Mouse (Mus musculus) forebrain, postnatal 0 days (tissue): ENCODE measurements around the gene Catsperz. TPM values are rescaled to one million over a fixed set of nuclear protein-coding genes. Genes with fewer than 3 reads are reported as not detected.
A peak's percentile ranks its signal among the peaks of the same experiment; 100 is the strongest.

Source experiments
- ATAC-seq: fragments of 200-750 bp; cut with Nextera tagmentation; 2 replicates; pipeline ENCODE4 v1.8.0; 2017; ENCODE audit warnings: mild to moderate bottlenecking, moderate library complexity
- DNase-seq: peaks from one replicate; pipeline ENCODE4 v3.0.0-alpha.2; 2015
- H3K27ac ChIP-seq: fragments of 300-500 bp; sonication (generic); 2 replicates; pipeline ENCODE4 v1.5.1; 2014; ENCODE audit warnings: low read depth, mild to moderate bottlenecking, antibody characterized with exemption, low read length, moderate library complexity, mixed read lengths
- H3K27me3 ChIP-seq: fragments of 300-500 bp; sonication (generic); 2 replicates; pipeline ENCODE4 v1.6.1; 2014; ENCODE audit warnings: mild to moderate bottlenecking, low read length, mixed read lengths; ENCODE audit not compliant: insufficient read depth
- H3K36me3 ChIP-seq: fragments of 300-500 bp; sonication (generic); 2 replicates; pipeline ENCODE4 v1.6.1; 2014; ENCODE audit warnings: mild to moderate bottlenecking, moderate library complexity; ENCODE audit not compliant: insufficient read depth
- H3K4me1 ChIP-seq: fragments of 300-500 bp; sonication (generic); 2 replicates; pipeline ENCODE4 v1.6.1; 2014; ENCODE audit warnings: antibody characterized with exemption; ENCODE audit not compliant: insufficient read depth
- H3K4me2 ChIP-seq: fragments of 300-500 bp; sonication (generic); 2 replicates; pipeline ENCODE4 v1.6.1; 2014; ENCODE audit warnings: low read depth, mild to moderate bottlenecking, moderate library complexity
- H3K4me3 ChIP-seq: fragments of 300-500 bp; sonication (generic); 2 replicates; pipeline ENCODE4 v1.5.1; 2014; ENCODE audit warnings: low read depth, low read length, mixed read lengths
- H3K9ac ChIP-seq: fragments of 300-500 bp; sonication (generic); 2 replicates; pipeline ENCODE4 v1.6.1; 2014; ENCODE audit warnings: mild to moderate bottlenecking
- H3K9me3 ChIP-seq: fragments of 300-500 bp; sonication (generic); 2 replicates; pipeline ENCODE4 v1.6.1; 2016; ENCODE audit warnings: low read length
- CTCF ChIP-seq: sonication (generic); IDR thresholded peaks from 2 replicates; pipeline ENCODE4 v1.5.1; 2016; ENCODE audit warnings: antibody characterized with exemption, control low read depth, low read depth
- WGBS: fragments of 180-500 bp; shearing (Covaris S2); extraction: QIAGEN DNeasy Blood & Tissue Kit; methylation state at CpG from one replicate; pipeline ENCODE4 v1.1.7; 2014; 5-methylcytosine and 5-hydroxymethylcytosine counted together
- polyA plus RNA-seq: library from polyadenylated mRNA; unstranded; fragments of >200 nt; fragmentation: Nextera tagmentation; extraction: Ambion mirVana; gene quantifications from 2 replicates; pipeline ENCODE4 v1.2.1, GENCODE M21; 2015
- total RNA-seq: library from RNA; depleted of rRNA; stranded (reverse); fragments of >200 nt; gene quantifications from 2 replicates; pipeline ENCODE4 v1.2.3, GENCODE M21; 2014

Catsperz gene
- total and polyA plus RNA-seq, 2 experiments from 2014 or later, result 0.71 to 1.2 TPM

- Histone ChIP-seq H3K27ac (no peak overlapping the region), H3K9me3 (no peaks in the 10 kb centered on the region), H3K4me3 (peak overlapping the region; percentile 41), H3K36me3 (0 out of 2 replicates have a peak, but pooled peaks cover under 1% of the 10 kb centered on the region), H3K4me1 (0 out of 2 replicates have a peak, but pooled peaks cover 4% of the 10 kb centered on the region), H3K27me3 (peaks cover 29% of the 10 kb centered on the region), H3K9ac (no peak overlapping the region; the same call in 1 of the 2 replicates), H3K4me2 (peak overlapping the region; percentile 67)
- WGBS, result 24% methylated on average over 4 of the region's 4 CpGs
- TF ChIP-seq CTCF, result no peak
- DNase-seq (no peak), ATAC-seq (0 out of 2 replicates have a peak, but pooled peaks have one; percentile 1)
Measured at GRCm38 (mm10) chr19:6933102-6933435, 7.9 kb upstream of the Catsperz start.

DNA sequence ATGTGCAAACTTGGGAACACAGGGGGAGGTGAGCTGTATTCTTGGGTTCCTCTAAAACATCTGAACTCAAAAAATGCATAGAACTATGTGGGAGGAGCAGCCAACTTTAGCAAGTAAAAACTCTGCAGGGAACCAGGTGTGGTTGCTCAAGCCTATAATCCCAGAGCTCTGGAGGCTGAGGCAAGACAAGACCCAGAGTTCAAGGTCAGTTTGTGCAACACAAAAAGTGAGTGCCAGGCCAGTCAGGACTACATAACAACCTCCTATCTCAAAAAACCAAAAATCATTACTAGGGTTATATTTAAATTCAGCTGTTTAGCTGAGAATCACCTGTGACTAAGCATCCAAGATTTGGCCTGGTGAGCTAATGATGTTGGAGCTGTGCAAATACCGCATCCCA, 6.8 kb upstream of the Catsperz start:
- Histone ChIP-seq H3K27me3 (peaks cover 40% of the 10 kb centered on the region), H3K4me3 (no peak overlapping the region), H3K9me3 (no peaks in the 10 kb centered on the region), H3K4me1 (0 out of 2 replicates have a peak, but pooled peaks cover 4% of the 10 kb centered on the region), H3K27ac (no peak overlapping the region), H3K4me2 (no peak overlapping the region), H3K9ac (no peak overlapping the region), H3K36me3 (no peaks in the 10 kb centered on the region)
- ATAC-seq (no peak), DNase-seq (no peak)
- whole genome bisulfite sequencing, result 28% methylated on average over 1 of the region's 1 CpGs
- no peak for TF ChIP-seq CTCF

DNA sequence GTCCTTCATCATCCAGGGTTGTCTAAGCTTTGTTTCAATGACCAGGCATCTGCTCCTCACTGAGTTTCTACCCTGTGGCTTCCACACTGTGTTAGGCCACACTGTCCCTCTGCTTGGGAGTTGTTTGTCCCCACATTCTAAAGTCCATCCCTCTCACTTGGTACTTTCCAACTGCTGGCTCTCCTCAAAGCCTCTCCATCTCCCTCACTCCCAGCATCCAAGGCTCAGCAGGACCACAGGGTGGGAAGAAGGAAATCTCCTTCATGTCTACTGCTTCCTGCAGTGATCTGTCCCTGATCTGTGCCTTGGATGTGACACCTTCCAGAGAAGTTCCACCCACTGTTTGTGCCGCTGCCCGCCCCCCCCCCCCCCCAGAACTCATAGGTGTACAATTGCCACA, 5.8 kb upstream of the Catsperz start:
- no peak for TF ChIP-seq CTCF
- WGBS, result 0% methylated on average over 1 of the region's 2 CpGs
- H3K9me3 ChIP-seq, result no peaks in the 10 kb centered on the region
- no peak overlapping the region for H3K9ac ChIP-seq
- H3K4me2 ChIP-seq, result no peak overlapping the region
- H3K27me3 ChIP-seq, result peaks cover 50% of the 10 kb centered on the region
- H3K36me3 ChIP-seq, result no peaks in the 10 kb centered on the region
- H3K27ac ChIP-seq, result no peak overlapping the region
- H3K4me1 ChIP-seq, result 0 out of 2 replicates have a peak, but pooled peaks cover 4% of the 10 kb centered on the region
- no peak for ATAC-seq
- no peak overlapping the region for H3K4me3 ChIP-seq
- DNase-seq, result no peak

- Histone ChIP-seq H3K4me3 (no peak overlapping the region), H3K9me3 (no peaks in the 10 kb centered on the region), H3K27me3 (peaks cover 66% of the 10 kb centered on the region), H3K4me1 (no peaks in the 10 kb centered on the region), H3K4me2 (no peak overlapping the region), H3K9ac (no peak overlapping the region), H3K27ac (no peak overlapping the region), H3K36me3 (no peaks in the 10 kb centered on the region)
- ATAC-seq (no peak), DNase-seq (no peak)
- no peak for TF ChIP-seq CTCF
- WGBS, result 11% methylated on average over 9 of the region's 9 CpGs
Measured at GRCm38 (mm10) chr19:6928080-6928479, 2.9 kb upstream of the Catsperz start.

GRCm38 (mm10) chr19:6926559-6927255, 1.5 kb upstream of the Catsperz start:
- Histone ChIP-seq H3K9ac (no peak overlapping the region), H3K27ac (no peak overlapping the region), H3K9me3 (no peaks in the 10 kb centered on the region), H3K36me3 (no peaks in the 10 kb centered on the region), H3K4me2 (peak overlapping the region; percentile 36), H3K4me3 (no peak overlapping the region), H3K27me3 (peaks cover 53% of the 10 kb centered on the region), H3K4me1 (no peaks in the 10 kb centered on the region)
- DNase-seq (no peak), ATAC-seq (no peak)
- TF ChIP-seq CTCF, result no peak
- 13% methylated on average over 26 of the region's 26 CpGs for WGBS

DNA sequence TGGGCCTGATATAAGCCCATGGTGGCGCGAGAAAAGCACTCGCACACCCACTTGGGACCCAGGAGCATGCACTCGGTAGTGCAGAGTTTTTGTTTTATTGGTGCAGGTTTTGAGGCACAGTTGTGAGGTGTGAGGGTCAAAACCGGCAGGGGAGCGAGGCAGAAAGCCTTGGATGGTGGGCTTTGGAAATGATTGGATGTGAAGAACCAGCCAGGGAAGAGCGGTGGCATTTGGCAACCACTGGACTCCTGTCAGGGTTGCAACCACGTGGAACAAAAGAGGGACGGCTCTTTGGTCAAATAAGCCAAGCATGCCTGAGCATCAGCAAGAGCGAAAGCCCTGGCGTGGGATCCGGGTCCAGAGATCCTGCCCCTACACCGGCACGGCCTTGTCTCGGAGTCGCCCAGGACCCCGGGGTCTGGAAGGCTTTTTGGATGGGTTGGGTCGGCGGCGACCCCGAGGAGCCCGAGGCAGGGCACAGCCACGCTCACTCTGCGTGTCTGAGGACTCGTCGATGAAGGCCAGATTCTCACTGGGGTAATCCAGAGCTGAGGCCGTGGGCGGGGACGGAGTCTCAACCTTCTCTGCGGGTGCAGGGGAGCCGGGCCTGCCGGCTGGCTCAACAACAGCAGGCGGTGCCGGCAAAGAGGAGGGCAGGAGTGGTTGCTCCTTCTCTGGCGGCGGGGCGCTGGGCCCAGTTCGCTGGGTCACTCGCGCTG, 590 bp upstream of the Catsperz start:
- no peak overlapping the region for H3K4me3 ChIP-seq
- ATAC-seq, result no peak

More for the DNA sequence above, 590 bp upstream of the Catsperz start:
- H3K27ac ChIP-seq, result no peak overlapping the region
- no peak overlapping the region for H3K4me2 ChIP-seq
- H3K36me3 ChIP-seq, result no peaks in the 10 kb centered on the region
- no peak for DNase-seq
- H3K9ac ChIP-seq, result no peak overlapping the region
- H3K9me3 ChIP-seq, result no peaks in the 10 kb centered on the region
- peaks cover 51% of the 10 kb centered on the region for H3K27me3 ChIP-seq
- WGBS, result 12% methylated on average over 40 of the region's 40 CpGs
- no peak for TF ChIP-seq CTCF
- H3K4me1 ChIP-seq, result peaks cover 2% of the 10 kb centered on the region
